Mouse (Mus musculus): ENCODE data around the gene Sox6.
A peak's percentile ranks its signal among the peaks of the same experiment; 100 is the strongest.
"Not testable (repeated sequence)": the region's sequence is repeated elsewhere in the genome, so short reads cannot be mapped to it uniquely, and the experiment has no call there.

Gene Sox6

GRCm38 (mm10) chr7:115662121-115662520, 376.5 kb downstream of the Sox6 start:
- DNase-seq (ENCODE audit: low spot score in 2 of 2) = no peak

GRCm38 (mm10) chr7:115646696-115647095, 391.9 kb downstream of the Sox6 start:
- DNase-seq (ENCODE audit: low spot score in 2 of 2) = no peak

GRCm38 (mm10) chr7:115645971-115646447, 392.6 kb downstream of the Sox6 start:
- DNase-seq (ENCODE audit: low spot score in 2 of 2) = no peak

- no peak for DNase-seq (ENCODE audit: low spot score in 2 of 2)
Observed at GRCm38 (mm10) chr7:115645272-115645970, 393.2 kb downstream of the Sox6 start.

GRCm38 (mm10) chr7:115630691-115631090, 407.9 kb downstream of the Sox6 start:
- no peak for DNase-seq (ENCODE audit: low spot score in 2 of 2)

- DNase-seq (ENCODE audit: low spot score in 2 of 2) = no peak
Observed at GRCm38 (mm10) chr7:115630287-115630686, 408.3 kb downstream of the Sox6 start.

GRCm38 (mm10) chr7:115628766-115629165, 409.8 kb downstream of the Sox6 start:
- no peak for DNase-seq (ENCODE audit: low spot score in 2 of 2)

- no peak for DNase-seq (ENCODE audit: low spot score in 2 of 2)
Observed at GRCm38 (mm10) chr7:115625956-115626355, 412.6 kb downstream of the Sox6 start.

- DNase-seq (ENCODE audit: low spot score in 2 of 2) = no peak
Observed at GRCm38 (mm10) chr7:115624907-115625552, 413.6 kb downstream of the Sox6 start.

- DNase-seq (ENCODE audit: low spot score in 2 of 2) = no peak
Observed at GRCm38 (mm10) chr7:115624451-115624850, 414.1 kb downstream of the Sox6 start.

GRCm38 (mm10) chr7:115615697-115616237, 422.8 kb downstream of the Sox6 start:
- DNase-seq (ENCODE audit: low spot score in 2 of 2) = no peak

- DNase-seq (ENCODE audit: low spot score in 2 of 2) = no peak
Observed at GRCm38 (mm10) chr7:115607485-115607884, 431.1 kb downstream of the Sox6 start.

GRCm38 (mm10) chr7:115606125-115606524, 432.5 kb downstream of the Sox6 start:
- not testable (repeated sequence) for DNase-seq (ENCODE audit: low spot score in 2 of 2)

GRCm38 (mm10) chr7:115604883-115605282, 433.7 kb downstream of the Sox6 start:
- no peak for DNase-seq (ENCODE audit: low spot score in 2 of 2)

GRCm38 (mm10) chr7:115597376-115597775, 441.2 kb downstream of the Sox6 start:
- DNase-seq (ENCODE audit: low spot score in 2 of 2) = no peak

GRCm38 (mm10) chr7:115580461-115580860, 458.1 kb downstream of the Sox6 start:
- DNase-seq (ENCODE audit: low spot score in 2 of 2) = peak in 1 of 2 experiments; percentile 13

GRCm38 (mm10) chr7:115579826-115580225, 458.8 kb downstream of the Sox6 start:
- no peak for DNase-seq (ENCODE audit: low spot score in 2 of 2)

GRCm38 (mm10) chr7:115576387-115576786, 462.2 kb downstream of the Sox6 start:
- DNase-seq (ENCODE audit: low spot score in 2 of 2) = no peak

GRCm38 (mm10) chr7:115574834-115575233, 463.8 kb downstream of the Sox6 start:
- DNase-seq (ENCODE audit: low spot score in 2 of 2) = no peak

GRCm38 (mm10) chr7:115568821-115569240, 469.8 kb downstream of the Sox6 start:
- DNase-seq (ENCODE audit: low spot score in 2 of 2) = no peak

- DNase-seq (ENCODE audit: low spot score in 2 of 2) = no peak
Observed at GRCm38 (mm10) chr7:115568301-115568700, 470.3 kb downstream of the Sox6 start.

GRCm38 (mm10) chr7:115566818-115567217, 471.8 kb downstream of the Sox6 start:
- no peak for DNase-seq (ENCODE audit: low spot score in 2 of 2)

- DNase-seq (ENCODE audit: low spot score in 2 of 2) = no peak
Observed at GRCm38 (mm10) chr7:115565060-115565426, 473.6 kb downstream of the Sox6 start.

Data from urinary bladder, adult 18-20 months (tissue).